Mouse (Mus musculus): ENCODE data around the gene Gls2. TPM values are rescaled to one million over a fixed set of nuclear protein-coding genes. Genes with fewer than 3 reads are reported as not detected.

Gene Gls2
- polyA plus RNA-seq, 1 experiment from 2014 or later = 1.8 TPM

GRCm38 (mm10) chr10:128221533-128222286, 27.5 kb downstream of the Gls2 start:
- Histone ChIP-seq H3K27me3 (ENCODE audit: insufficient read depth, low read length) (no peaks in the 10 kb centered on the region), H3K9me3 (ENCODE audit: low read depth, low read length) (no peaks in the 10 kb centered on the region), H3K27ac (ENCODE audit: low read depth) (no peak overlapping the region), H3K4me1 (ENCODE audit: insufficient read depth) (no peaks in the 10 kb centered on the region), H3K4me3 (ENCODE audit: low read depth, low read length) (no peak overlapping the region), H3K36me3 (ENCODE audit: insufficient read depth) (no peaks in the 10 kb centered on the region), H3K9ac (no peak overlapping the region), H3K4me2 (no peak overlapping the region)
- no peak for DNase-seq
- no peak for TF ChIP-seq CTCF (IDR thresholded peaks at IDR 0.05; ENCODE audit: low read depth)
- 50% methylated on average over 16 of the region's 16 CpGs for WGBS
- ATAC-seq (ENCODE audit: insufficient read depth) = no peak

DNA sequence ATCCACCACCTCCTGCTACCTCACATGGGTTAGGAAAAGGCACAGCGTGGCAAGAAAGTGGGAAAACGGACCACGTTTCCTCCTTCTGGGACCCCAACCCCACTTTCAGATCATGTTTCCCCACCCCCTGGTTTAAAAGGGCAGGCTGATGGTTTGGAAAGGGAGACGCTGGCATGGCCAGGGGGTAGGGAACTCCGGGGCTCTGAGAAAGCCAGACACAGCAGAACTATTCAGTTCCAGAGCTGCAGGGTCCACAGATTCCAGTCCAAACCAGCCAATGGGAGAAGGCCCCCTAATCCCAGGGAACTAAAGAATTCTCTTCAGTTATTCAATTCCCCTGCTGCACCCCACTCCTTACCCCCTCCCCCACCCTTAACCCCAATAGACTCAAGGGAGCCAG, 30.8 kb downstream of the Gls2 start:
- H3K9ac ChIP-seq = no peak overlapping the region
- no peak for TF ChIP-seq CTCF (IDR thresholded peaks at IDR 0.05; ENCODE audit: low read depth)
- 56% methylated on average over 5 of the region's 5 CpGs for WGBS

DNA sequence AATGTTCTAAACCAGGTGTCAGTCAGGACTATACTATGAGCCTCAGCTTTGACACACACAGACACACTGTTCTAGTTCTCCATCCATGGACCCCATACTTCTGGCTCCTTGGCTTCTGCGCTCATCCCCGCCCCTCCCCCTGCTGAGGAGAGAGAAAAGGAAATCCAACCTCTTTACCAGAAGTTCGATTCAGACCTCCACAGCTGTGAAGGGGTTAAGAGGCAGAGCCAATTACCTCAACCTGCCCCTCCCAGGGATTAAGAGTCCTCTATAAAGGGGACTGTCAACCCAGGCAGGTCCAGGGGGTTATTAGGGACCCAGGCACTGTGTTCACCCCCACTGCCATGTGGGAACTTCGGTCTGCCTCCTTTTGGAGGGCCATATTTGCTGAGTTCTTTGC, 31.3 kb downstream of the Gls2 start, which contains the start of gene Mip:
TSS of gene Mip (plus strand) at position 301 of the 400 bp plus-strand sequence.
- H3K27ac ChIP-seq (ENCODE audit: low read depth) = no peak within 1 kb of the TSS
- no peaks in the 10 kb centered on the region for H3K36me3 ChIP-seq (ENCODE audit: insufficient read depth)
- no peak within 1 kb of the TSS for H3K4me3 ChIP-seq (ENCODE audit: low read depth, low read length)
- H3K9me3 ChIP-seq (ENCODE audit: low read depth, low read length) = no peaks in the 10 kb centered on the region
- 46% methylated on average over 4 of the region's 4 CpGs for WGBS
- no peaks in the 10 kb centered on the region for H3K4me1 ChIP-seq (ENCODE audit: insufficient read depth)
- DNase-seq (no peak), ATAC-seq (ENCODE audit: insufficient read depth) (no peak)
- no peaks in the 10 kb centered on the region for H3K27me3 ChIP-seq (ENCODE audit: insufficient read depth, low read length)
- no peak within 1 kb of the TSS for H3K4me2 ChIP-seq
- TF ChIP-seq CTCF (IDR thresholded peaks at IDR 0.05; ENCODE audit: low read depth) = no peak
- no peak within 1 kb of the TSS for H3K9ac ChIP-seq

More for the DNA sequence above, 30.8 kb downstream of the Gls2 start:
- H3K4me1 ChIP-seq (ENCODE audit: insufficient read depth) = no peaks in the 10 kb centered on the region
- H3K4me3 ChIP-seq (ENCODE audit: low read depth, low read length) = no peak overlapping the region
- H3K36me3 ChIP-seq (ENCODE audit: insufficient read depth) = no peaks in the 10 kb centered on the region
- ATAC-seq (ENCODE audit: insufficient read depth) = no peak
- H3K27ac ChIP-seq (ENCODE audit: low read depth) = no peak overlapping the region
- H3K4me2 ChIP-seq = no peak overlapping the region
- H3K9me3 ChIP-seq (ENCODE audit: low read depth, low read length) = no peaks in the 10 kb centered on the region
- DNase-seq = no peak
- no peaks in the 10 kb centered on the region for H3K27me3 ChIP-seq (ENCODE audit: insufficient read depth, low read length)

GRCm38 (mm10) chr10:128227592-128227991, 33.3 kb downstream of the Gls2 start:
- no peaks in the 10 kb centered on the region for H3K36me3 ChIP-seq (ENCODE audit: insufficient read depth)
- H3K4me1 ChIP-seq (ENCODE audit: insufficient read depth) = peaks cover 4% of the 10 kb centered on the region; the same call in 1 of the 2 replicates
- no peak for TF ChIP-seq CTCF (IDR thresholded peaks at IDR 0.05; ENCODE audit: low read depth)
- H3K4me2 ChIP-seq = no peak overlapping the region
- WGBS = 72% methylated on average over 9 of the region's 9 CpGs
- DNase-seq (peak; percentile 24), ATAC-seq (ENCODE audit: insufficient read depth) (no peak)
- no peak overlapping the region for H3K4me3 ChIP-seq (ENCODE audit: low read depth, low read length)
- H3K27ac ChIP-seq (ENCODE audit: low read depth) = no peak overlapping the region
- no peak overlapping the region for H3K9ac ChIP-seq
- no peaks in the 10 kb centered on the region for H3K9me3 ChIP-seq (ENCODE audit: low read depth, low read length)
- no peaks in the 10 kb centered on the region for H3K27me3 ChIP-seq (ENCODE audit: insufficient read depth, low read length)

DNA sequence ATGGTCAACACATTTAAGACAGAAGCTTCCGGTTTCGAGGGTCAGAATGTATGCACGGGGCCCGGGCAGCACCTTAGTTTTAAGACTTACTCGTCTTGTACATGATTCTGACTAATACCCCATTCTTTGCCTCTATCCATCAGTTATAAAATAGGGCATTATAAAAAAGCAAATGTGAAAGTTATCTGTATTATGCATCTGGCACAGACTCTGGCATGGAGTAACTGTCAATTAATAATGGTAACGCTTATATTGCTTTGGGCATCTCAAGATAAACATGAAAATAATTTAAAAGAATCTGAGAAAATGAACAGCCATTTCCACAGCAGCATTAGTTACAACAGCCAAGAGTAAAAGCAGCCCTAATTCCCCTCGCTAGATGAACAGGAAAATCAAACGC, 33.8 kb downstream of the Gls2 start:
- H3K36me3 ChIP-seq (ENCODE audit: insufficient read depth) = no peaks in the 10 kb centered on the region
- H3K27me3 ChIP-seq (ENCODE audit: insufficient read depth, low read length) = no peaks in the 10 kb centered on the region
- H3K9me3 ChIP-seq (ENCODE audit: low read depth, low read length) = no peaks in the 10 kb centered on the region
- ATAC-seq (ENCODE audit: insufficient read depth) = no peak
- DNase-seq = no peak
- 85% methylated on average over 8 of the region's 8 CpGs for WGBS
- no peak overlapping the region for H3K27ac ChIP-seq (ENCODE audit: low read depth)
- H3K4me2 ChIP-seq = no peak overlapping the region
- no peak overlapping the region for H3K9ac ChIP-seq
- no peak for TF ChIP-seq CTCF (IDR thresholded peaks at IDR 0.05; ENCODE audit: low read depth)
- peaks cover 4% of the 10 kb centered on the region; the same call in 1 of the 2 replicates for H3K4me1 ChIP-seq (ENCODE audit: insufficient read depth)
- H3K4me3 ChIP-seq (ENCODE audit: low read depth, low read length) = no peak overlapping the region

- H3K27me3 ChIP-seq (ENCODE audit: insufficient read depth, low read length) = no peaks in the 10 kb centered on the region
- TF ChIP-seq CTCF (IDR thresholded peaks at IDR 0.05; ENCODE audit: low read depth) = no peak
- DNase-seq (no peak), ATAC-seq (ENCODE audit: insufficient read depth) (no peak)
- no peak overlapping the region for H3K4me3 ChIP-seq (ENCODE audit: low read depth, low read length)
- no peaks in the 10 kb centered on the region for H3K9me3 ChIP-seq (ENCODE audit: low read depth, low read length)
- peak overlapping the region; percentile 87 for H3K9ac ChIP-seq
- peaks cover 4% of the 10 kb centered on the region; the same call in 1 of the 2 replicates for H3K4me1 ChIP-seq (ENCODE audit: insufficient read depth)
- H3K36me3 ChIP-seq (ENCODE audit: insufficient read depth) = peaks cover 5% of the 10 kb centered on the region
- H3K27ac ChIP-seq (ENCODE audit: low read depth) = no peak overlapping the region
- H3K4me2 ChIP-seq = peak overlapping the region; percentile 84
- WGBS = 71% methylated on average over 12 of the region's 12 CpGs
These were observed 36.3 kb downstream of the Gls2 start for GRCm38 (mm10) chr10:128230582-128230981.

DNA sequence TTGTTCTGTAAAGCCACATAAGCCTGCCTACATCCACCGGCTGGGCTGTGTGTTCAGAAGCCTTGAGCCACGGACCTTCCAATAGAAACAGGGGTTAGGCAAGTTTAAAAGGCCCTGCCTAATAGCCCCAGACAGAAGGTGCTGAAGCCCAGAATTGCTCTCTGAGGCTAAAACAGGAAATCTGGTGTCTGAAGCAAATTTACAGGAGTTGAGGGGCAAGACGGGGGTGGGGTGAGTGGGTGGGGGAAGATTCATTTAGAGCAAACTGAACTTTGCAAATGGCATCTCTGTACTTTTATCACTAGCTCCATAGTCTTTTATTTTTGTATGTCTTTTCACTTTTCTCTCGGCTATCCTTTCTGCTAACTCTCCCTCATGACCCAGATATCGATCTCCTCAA, 36.9 kb downstream of the Gls2 start:
- no peaks in the 10 kb centered on the region for H3K9me3 ChIP-seq (ENCODE audit: low read depth, low read length)
- peak overlapping the region; percentile 74 for H3K4me3 ChIP-seq (ENCODE audit: low read depth, low read length)
- no peak for TF ChIP-seq CTCF (IDR thresholded peaks at IDR 0.05; ENCODE audit: low read depth)
- peaks cover 4% of the 10 kb centered on the region; the same call in 1 of the 2 replicates for H3K4me1 ChIP-seq (ENCODE audit: insufficient read depth)
- 9% methylated on average over 5 of the region's 5 CpGs for WGBS
- H3K9ac ChIP-seq = peak overlapping the region; percentile 87
- ATAC-seq (ENCODE audit: insufficient read depth) (no peak), DNase-seq (no peak)
- peaks cover 5% of the 10 kb centered on the region for H3K36me3 ChIP-seq (ENCODE audit: insufficient read depth)
- H3K4me2 ChIP-seq = peak overlapping the region; percentile 84
- no peaks in the 10 kb centered on the region for H3K27me3 ChIP-seq (ENCODE audit: insufficient read depth, low read length)
- H3K27ac ChIP-seq (ENCODE audit: low read depth) = peak overlapping the region; percentile 94

All from lung, embryonic 14.5 days (tissue).